Mouse (Mus musculus) kidney, embryonic 14.5 days (tissue): ENCODE measurements around the gene Foxred2. TPM values are rescaled to one million over a fixed set of nuclear protein-coding genes. Genes with fewer than 3 reads are reported as not detected.
A peak's percentile ranks its signal among the peaks of the same experiment; 100 is the strongest.

Source experiments
- ATAC-seq: fragments of 200-750 bp; cut with Nextera tagmentation; 2 replicates; pipeline ENCODE4 v1.8.0; 2017; ENCODE audit warnings: moderate number of reproducible peaks, mild to moderate bottlenecking, moderate TSS enrichment, moderate library complexity; ENCODE audit not compliant: low FRiP score, low TSS enrichment
- H3K27ac ChIP-seq: fragments of 300-500 bp; sonication (generic); 2 replicates; pipeline ENCODE4 v1.5.1; 2014; ENCODE audit warnings: low read depth, mild to moderate bottlenecking, low read length, moderate library complexity, mixed read lengths
- H3K27me3 ChIP-seq: fragments of 300-500 bp; sonication (generic); 2 replicates; pipeline ENCODE4 v1.6.1; 2014; ENCODE audit warnings: mild to moderate bottlenecking, low read length; ENCODE audit not compliant: control insufficient read depth, insufficient read depth
- H3K36me3 ChIP-seq: fragments of 300-500 bp; sonication (generic); 2 replicates; pipeline ENCODE4 v1.6.1; 2014; ENCODE audit warnings: low read length, mixed read lengths; ENCODE audit not compliant: control insufficient read depth, insufficient read depth
- H3K4me1 ChIP-seq: fragments of 300-500 bp; sonication (generic); 2 replicates; pipeline ENCODE4 v1.6.1; 2014; ENCODE audit warnings: low read length, mixed read lengths; ENCODE audit not compliant: control insufficient read depth, insufficient read depth
- H3K4me2 ChIP-seq: fragments of 300-500 bp; sonication (generic); replicated peaks from 2 replicates; pipeline ENCODE4 v1.6.1; 2014; ENCODE audit warnings: low read depth, mild to moderate bottlenecking, low read length
- H3K4me3 ChIP-seq: fragments of 300-500 bp; sonication (generic); 2 replicates; pipeline ENCODE4 v1.5.1; 2014; ENCODE audit warnings: mild to moderate bottlenecking, low read length
- H3K9ac ChIP-seq: fragments of 300-500 bp; sonication (generic); 2 replicates; pipeline ENCODE4 v1.6.1; 2014; ENCODE audit warnings: low read depth, mild to moderate bottlenecking, low read length, moderate library complexity
- H3K9me3 ChIP-seq: fragments of 300-500 bp; sonication (generic); 2 replicates; pipeline ENCODE4 v1.6.1; 2016; ENCODE audit warnings: low read length; ENCODE audit not compliant: control insufficient read depth
- WGBS: fragments of 180-500 bp; shearing (Covaris S2); extraction: QIAGEN DNeasy Blood & Tissue Kit; methylation state at CpG from one replicate; pipeline ENCODE4 v1.1.7; 2014; 5-methylcytosine and 5-hydroxymethylcytosine counted together
- polyA plus RNA-seq: library from polyadenylated mRNA; unstranded; fragments of >200 nt; fragmentation: Nextera tagmentation; extraction: Ambion mirVana; gene quantifications from 2 replicates; pipeline ENCODE4 v1.2.1, GENCODE M21; 2014

Foxred2 gene
- polyA plus RNA-seq, 1 experiment from 2014 or later: 6.2 TPM

DNA sequence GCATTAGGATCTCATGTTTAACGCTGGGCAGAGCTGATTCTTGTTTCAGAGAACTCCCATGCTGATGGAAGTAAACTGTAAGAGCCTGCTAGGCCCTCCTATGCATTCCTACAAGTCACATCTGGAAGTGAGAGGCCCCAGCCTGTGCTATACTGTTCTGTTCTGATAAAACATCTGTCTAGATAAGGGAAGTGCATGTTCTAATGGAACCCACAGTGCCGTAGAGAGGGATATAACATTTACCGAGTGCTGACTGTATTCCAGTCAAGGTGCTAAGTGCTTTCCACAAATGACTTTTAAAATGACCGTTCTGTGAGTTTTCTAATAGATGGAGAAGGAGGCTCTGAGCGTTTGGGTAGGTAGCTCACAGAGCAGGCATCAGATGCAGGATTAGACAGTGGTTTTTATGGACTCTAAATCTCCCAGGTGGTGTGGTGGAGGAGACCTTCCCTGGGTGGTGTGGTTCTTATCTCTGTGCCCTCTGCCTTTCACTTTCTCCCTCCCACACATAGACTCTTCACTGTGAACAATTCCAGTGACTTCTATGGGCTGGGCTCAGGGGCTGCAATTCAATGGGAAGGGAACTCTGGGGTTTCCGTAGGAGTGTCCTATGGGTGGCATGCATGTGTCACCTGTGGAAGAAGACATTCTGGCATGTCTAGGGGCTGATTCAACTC, 17.8 kb upstream of the Foxred2 start:
- 69% methylated on average over 6 of the region's 6 CpGs for WGBS
- no peaks in the 10 kb centered on the region for H3K36me3 ChIP-seq
- H3K27me3 ChIP-seq: no peaks in the 10 kb centered on the region; the same call in 1 of the 2 replicates
- no peak overlapping the region for H3K9ac ChIP-seq
- no peak overlapping the region for H3K4me2 ChIP-seq
- no peak overlapping the region for H3K4me3 ChIP-seq
- no peaks in the 10 kb centered on the region for H3K9me3 ChIP-seq
- H3K4me1 ChIP-seq: peaks cover 7% of the 10 kb centered on the region; the same call in 1 of the 2 replicates
- no peak for ATAC-seq
- no peak overlapping the region for H3K27ac ChIP-seq

DNA sequence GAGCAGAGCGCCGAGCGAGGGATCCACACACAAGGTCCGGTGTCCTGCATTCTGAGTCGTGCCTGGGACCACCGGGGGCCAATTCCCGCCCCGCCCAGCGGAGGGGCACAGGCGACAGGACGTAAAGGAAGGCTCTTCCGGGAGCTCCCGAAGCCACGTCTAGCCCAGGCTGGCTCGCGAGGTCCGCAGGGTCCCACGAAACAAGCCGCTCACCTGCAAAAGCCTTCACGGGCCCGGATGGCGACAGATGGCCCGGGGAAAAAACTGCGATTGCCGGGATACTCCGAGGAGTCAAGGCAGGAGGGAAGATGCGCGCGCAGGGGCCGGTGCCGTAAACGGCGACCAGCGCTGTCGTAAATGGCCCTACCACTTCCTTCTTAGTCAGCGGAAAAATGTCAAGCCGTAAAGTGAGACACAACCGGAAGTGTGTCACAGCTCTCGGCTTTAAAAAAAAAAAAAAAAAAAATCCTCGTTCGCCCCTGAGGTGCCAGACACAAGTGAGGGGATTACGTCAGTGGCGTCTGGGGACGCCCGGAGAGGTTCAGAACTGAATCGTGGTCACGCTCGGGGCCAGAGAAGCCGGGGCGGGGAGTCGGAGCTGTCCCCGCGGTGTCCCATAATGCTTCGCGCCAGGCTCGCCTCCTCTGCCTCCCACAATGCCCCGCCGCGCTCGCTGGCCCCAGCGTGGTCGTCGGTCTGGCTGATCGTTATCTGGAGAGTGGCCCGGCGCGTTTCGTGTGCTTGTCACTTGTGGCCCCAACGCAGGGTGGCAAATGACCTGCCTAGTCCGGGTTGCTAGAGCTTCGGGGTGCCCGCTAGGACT, 14.2 kb upstream of the Foxred2 start, which contains the start of gene Eif3d:
TSS of gene Eif3d (minus strand) at position 344 of the 823 bp plus-strand sequence.
- Histone ChIP-seq H3K9me3 (no peaks in the 10 kb centered on the region), H3K36me3 (peaks cover 30% of the 10 kb centered on the region), H3K4me2 (peak within 1 kb of the TSS; percentile 69), H3K27ac (peak within 1 kb of the TSS; percentile 99), H3K4me1 (peaks cover 11% of the 10 kb centered on the region; the same call in 1 of the 2 replicates), H3K4me3 (peak within 1 kb of the TSS; percentile 82), H3K27me3 (no peaks in the 10 kb centered on the region), H3K9ac (peak within 1 kb of the TSS; percentile 93)
- ATAC-seq: peak; percentile 90
- WGBS: under 1% methylated on average over 72 of the region's 72 CpGs

DNA sequence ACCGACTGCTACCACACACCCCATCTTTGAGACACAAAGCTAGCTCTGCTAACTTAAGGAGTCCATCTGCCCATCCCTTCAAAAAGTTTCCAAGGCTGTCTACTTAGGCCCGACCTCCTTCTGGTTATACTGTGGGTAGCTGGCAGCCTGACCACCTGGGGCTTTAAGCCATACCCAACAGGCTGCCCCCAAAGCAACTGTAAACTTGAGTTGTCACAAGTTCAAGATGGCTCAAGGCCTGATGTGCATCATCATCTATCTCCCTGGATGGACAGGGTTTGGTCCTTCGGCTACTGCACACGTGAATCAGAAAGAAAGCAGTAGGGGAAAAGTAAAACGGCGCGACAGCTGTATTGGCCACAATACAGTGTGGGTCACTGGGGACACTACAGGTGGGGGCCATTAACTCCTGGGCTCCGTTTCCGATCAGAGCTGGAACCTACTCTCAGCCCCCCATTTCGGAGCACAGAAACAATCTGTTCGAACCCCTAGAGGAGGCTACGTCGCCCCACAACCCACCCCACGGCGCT, 13.5 kb upstream of the Foxred2 start:
- 3% methylated on average over 15 of the region's 15 CpGs for WGBS
- no peak for ATAC-seq

DNA sequence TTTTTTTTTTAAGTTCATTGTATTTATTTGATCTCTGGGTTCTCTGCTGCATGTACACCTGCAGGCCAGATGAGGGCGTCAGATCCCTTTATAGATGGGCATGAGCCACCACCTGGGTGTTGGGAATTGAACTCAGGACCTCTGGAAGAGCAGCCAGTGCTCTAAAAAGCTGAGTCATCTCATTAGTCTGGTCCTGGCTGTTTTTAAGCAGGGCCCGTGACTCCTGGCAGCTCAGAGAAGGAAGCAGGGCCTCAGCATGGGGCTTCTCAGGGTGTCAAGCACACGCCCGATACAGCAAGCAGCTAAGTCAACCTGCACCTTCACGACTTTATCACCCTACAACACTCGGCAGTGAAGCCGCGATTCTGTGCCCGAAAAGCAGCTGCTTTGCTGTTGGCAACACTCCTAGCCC, 8.6 kb upstream of the Foxred2 start:
- 83% methylated on average over 9 of the region's 9 CpGs for WGBS
- no peak for ATAC-seq

More for the DNA sequence above, 13.5 kb upstream of the Foxred2 start:
- H3K9me3 ChIP-seq: no peaks in the 10 kb centered on the region
- H3K27me3 ChIP-seq: no peaks in the 10 kb centered on the region
- peak overlapping the region; percentile 99 for H3K27ac ChIP-seq
- peaks cover 11% of the 10 kb centered on the region; the same call in 1 of the 2 replicates for H3K4me1 ChIP-seq
- peaks cover 37% of the 10 kb centered on the region for H3K36me3 ChIP-seq
- H3K4me3 ChIP-seq: peak overlapping the region; percentile 82
- peak overlapping the region; percentile 69 for H3K4me2 ChIP-seq
- H3K9ac ChIP-seq: peak overlapping the region; percentile 93

DNA sequence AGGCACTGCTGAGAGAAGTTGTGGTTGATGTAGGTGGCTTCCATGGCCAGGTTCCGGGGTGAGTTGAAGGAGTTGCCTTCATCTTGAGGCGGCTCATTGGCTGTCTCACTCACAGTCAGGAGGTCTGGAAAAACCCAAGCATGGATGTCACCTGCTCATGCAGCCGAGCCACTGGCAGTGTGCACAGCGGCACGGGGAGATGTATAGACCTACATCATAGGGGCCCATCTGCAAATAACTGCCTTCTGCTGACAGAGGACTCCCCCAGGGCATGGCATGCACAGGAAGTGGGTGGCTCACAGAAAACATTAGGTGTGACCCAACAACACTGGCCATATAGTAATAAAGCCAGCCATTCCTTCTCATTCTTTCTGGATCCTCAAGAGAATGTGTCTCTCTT, 5.9 kb upstream of the Foxred2 start:
- no peak overlapping the region for H3K4me2 ChIP-seq
- no peaks in the 10 kb centered on the region for H3K9me3 ChIP-seq
- no peak for ATAC-seq
- H3K4me3 ChIP-seq: no peak overlapping the region
- no peaks in the 10 kb centered on the region for H3K4me1 ChIP-seq
- no peak overlapping the region for H3K9ac ChIP-seq
- H3K27ac ChIP-seq: no peak overlapping the region
- H3K36me3 ChIP-seq: peaks cover 93% of the 10 kb centered on the region
- WGBS: 90% methylated on average over 5 of the region's 5 CpGs
- H3K27me3 ChIP-seq: no peaks in the 10 kb centered on the region

More for the DNA sequence above, 8.6 kb upstream of the Foxred2 start:
- H3K36me3 ChIP-seq: peaks cover 86% of the 10 kb centered on the region
- H3K4me2 ChIP-seq: no peak overlapping the region
- no peak overlapping the region for H3K9ac ChIP-seq
- H3K27me3 ChIP-seq: no peaks in the 10 kb centered on the region
- H3K27ac ChIP-seq: no peak overlapping the region
- H3K9me3 ChIP-seq: no peaks in the 10 kb centered on the region
- H3K4me3 ChIP-seq: no peak overlapping the region
- H3K4me1 ChIP-seq: peaks cover 8% of the 10 kb centered on the region; the same call in 1 of the 2 replicates

DNA sequence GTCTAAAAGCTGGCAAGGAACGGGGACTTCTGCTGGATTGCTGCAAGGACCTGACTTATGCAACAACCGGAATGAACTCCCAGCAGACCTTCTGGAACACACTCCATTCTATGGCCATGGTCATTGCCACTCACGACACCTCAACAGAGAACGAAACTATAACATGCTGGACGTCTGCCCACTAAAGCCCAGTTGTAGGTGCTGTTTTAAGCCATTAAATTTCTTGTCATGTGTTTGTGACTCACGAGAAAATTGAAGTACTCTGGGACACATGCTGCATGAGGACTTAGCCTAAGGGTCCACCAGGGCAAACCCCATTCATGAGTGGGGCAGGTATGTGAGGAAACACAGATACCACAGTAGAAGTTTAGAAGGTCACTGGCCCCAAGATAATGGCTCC, 4.2 kb upstream of the Foxred2 start:
- no peaks in the 10 kb centered on the region for H3K9me3 ChIP-seq
- H3K36me3 ChIP-seq: peaks cover 75% of the 10 kb centered on the region
- H3K4me3 ChIP-seq: no peak overlapping the region
- 92% methylated on average over 6 of the region's 6 CpGs for WGBS
- H3K4me2 ChIP-seq: no peak overlapping the region
- ATAC-seq: no peak
- H3K27ac ChIP-seq: no peak overlapping the region
- H3K9ac ChIP-seq: no peak overlapping the region
- peaks cover 12% of the 10 kb centered on the region for H3K4me1 ChIP-seq
- peaks cover 4% of the 10 kb centered on the region for H3K27me3 ChIP-seq

DNA sequence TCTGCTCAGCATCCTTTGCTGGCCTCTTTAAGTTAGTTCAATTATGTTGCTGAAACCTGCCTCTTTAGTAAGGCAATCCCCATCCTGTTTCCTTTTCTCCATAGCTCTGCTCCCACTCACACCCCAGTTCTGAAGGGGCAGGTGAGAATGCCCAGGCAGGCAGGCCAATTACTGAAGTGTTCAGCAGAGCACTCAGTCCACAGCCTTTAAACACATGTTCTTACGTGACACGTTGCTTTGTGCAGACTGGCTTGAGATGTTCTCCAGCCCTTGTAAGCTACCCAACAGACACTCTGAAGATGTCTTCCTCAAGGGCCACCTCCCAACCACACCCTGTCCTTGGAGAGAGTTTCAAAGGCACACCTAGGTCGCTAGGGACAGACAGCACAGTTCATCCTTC, 1.5 kb upstream of the Foxred2 start:
- H3K9me3 ChIP-seq: no peaks in the 10 kb centered on the region
- peaks cover 49% of the 10 kb centered on the region for H3K36me3 ChIP-seq
- peaks cover 13% of the 10 kb centered on the region for H3K4me1 ChIP-seq
- H3K4me2 ChIP-seq: no peak overlapping the region
- WGBS: 62% methylated on average over 3 of the region's 3 CpGs
- ATAC-seq: no peak
- peaks cover 8% of the 10 kb centered on the region for H3K27me3 ChIP-seq
- H3K9ac ChIP-seq: no peak overlapping the region
- no peak overlapping the region for H3K27ac ChIP-seq
- no peak overlapping the region for H3K4me3 ChIP-seq

DNA sequence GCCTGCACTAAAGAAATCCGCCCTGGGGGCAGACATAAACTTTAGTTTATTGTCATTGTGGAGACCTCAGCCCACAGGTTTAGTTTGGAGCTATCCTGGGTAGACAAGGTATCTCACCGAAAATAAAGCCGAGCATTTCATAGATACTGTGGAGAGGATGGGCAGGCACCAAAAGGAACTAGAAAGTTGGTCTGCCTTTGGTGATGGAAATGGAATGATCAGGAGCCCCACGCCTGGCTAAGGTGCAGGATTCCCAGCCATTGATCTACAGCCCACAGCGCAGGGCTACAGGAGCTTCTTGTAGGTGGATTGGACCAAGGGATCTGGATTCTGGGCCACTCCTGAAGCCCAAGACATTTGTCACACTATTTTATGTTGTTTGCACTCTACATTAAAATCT, 1.1 kb upstream of the Foxred2 start:
- Histone ChIP-seq H3K9ac (no peak overlapping the region), H3K36me3 (peaks cover 45% of the 10 kb centered on the region), H3K27me3 (peaks cover 8% of the 10 kb centered on the region), H3K4me1 (peaks cover 13% of the 10 kb centered on the region), H3K4me2 (no peak overlapping the region), H3K27ac (no peak overlapping the region), H3K9me3 (no peaks in the 10 kb centered on the region), H3K4me3 (no peak overlapping the region)
- 40% methylated on average over 5 of the region's 5 CpGs for WGBS
- no peak for ATAC-seq
